Mouse (Mus musculus): ENCODE measurements at regions not wholly inside any gene's neighbourhood (a gene's known extent, or its start where the extent isn't known, plus 50 kb on each side); places are given as distances from the start of the nearest gene placed in this dataset.

DNA sequence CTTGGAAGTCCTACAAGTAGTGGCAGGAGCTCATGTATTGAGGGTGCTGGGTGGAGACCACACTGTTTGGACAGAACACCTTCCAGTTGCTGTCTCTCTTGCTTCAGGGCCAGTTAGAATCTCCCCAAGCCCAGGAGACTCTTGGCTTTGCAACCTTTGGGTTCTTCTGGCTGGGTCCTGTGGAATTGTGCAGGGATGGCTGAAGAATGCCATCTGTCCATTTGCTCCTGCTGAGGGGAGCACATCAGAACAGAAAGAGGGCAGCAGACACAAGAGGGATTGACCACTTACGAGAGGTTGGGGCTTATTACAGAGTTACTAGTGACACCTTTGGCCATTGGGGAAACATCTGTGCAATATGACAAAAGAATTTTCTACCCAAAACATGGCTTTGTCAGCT lies 145.1 kb downstream of the Rps24 start:
- DNase-seq (ENCODE audit: low spot score): no peak

- no peak for DNase-seq (ENCODE audit: low spot score)
Observed at GRCm38 (mm10) chr14:24641853-24642252, 154.9 kb downstream of the Rps24 start.

DNA sequence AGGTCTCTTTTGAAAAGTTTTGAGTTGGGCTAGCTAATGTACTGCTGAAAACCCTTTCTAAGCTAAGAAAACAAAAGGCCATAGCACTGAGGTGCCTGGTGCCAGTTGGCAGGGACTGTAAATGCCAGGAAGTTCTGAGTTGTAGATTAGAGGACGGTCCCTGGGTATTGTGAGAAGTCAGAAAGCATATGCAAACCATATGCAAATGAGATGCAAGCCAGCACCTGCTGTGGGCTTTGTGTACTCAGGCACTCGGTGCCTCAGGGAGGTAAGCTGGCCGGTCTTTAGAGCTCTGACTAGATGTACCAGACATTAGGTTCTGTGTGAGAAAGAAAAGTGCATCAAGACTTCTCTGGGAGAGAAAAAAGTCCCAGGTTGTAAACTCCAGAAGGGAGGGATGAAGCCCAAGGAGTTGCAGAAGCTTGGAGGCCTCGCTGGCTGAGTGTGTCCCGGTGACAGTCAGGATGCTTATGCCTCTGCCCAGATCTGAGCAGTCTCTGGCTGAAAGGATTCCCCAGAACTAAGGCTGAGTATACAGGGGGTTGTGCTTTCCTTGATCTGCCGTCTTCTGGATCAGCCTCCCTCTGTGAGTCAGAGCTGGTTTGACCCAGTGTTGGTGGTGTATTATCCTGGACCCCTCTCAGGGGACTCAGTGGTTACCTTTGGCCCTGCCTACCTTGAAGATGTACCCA lies 157.3 kb downstream of the Rps24 start:
- no peak for DNase-seq (ENCODE audit: low spot score)

GRCm38 (mm10) chr14:24646239-24646848 lies 159.4 kb downstream of the Rps24 start:
- no peak for DNase-seq (ENCODE audit: low spot score)

DNA sequence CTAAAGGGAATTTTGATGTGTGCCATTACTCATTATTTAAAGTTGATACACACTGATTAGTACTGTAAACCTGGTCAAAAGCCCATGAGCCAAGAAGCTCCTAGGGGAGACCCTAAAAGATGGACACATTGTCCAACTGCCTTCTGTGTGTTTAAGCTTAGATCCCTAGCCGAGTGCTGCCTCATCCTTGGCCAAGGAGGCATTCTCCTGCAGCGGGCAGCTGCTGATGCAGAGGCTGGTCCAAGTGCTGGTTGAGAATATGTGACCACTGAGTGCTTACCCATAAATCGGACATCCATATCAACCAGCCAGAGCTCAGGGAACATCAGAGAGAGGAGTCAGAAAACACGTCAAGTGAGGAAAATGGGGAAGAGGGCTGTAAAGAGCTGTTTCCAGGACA lies 160.8 kb downstream of the Rps24 start:
- no peak for DNase-seq (ENCODE audit: low spot score)

DNA sequence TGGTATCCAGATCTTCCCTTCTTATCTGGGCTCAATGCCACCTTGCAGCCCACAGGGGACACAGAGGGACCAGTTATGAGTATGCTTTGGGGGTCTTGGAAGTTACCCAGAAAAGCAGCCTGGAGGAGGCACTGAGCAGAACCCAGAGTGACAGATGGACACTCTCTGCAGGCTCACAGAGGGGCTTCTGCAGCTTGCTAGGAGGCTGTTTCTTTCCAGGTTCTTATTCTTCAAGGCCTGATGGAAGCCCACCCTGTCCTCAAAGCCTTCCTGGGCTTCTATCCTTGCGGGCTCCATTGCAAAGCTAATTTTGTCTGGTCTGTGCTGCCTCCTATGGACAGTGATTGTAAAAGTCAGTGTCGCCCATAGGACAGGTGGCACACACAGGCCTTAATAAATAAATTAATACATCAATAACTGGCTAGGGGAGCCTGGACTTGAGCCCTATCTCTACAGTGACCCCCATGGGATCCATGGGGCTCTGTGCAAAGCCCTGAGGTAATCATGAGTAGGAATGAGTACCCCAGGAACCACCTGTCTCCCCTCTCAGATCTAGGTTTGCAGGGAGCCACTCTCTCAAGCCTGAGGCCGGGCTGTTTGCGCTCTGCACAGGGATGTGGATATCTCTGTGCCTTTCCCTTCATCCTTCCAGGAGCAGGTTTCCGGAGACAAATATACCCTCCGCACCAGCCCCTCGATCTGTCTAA lies 163.4 kb downstream of the Rps24 start:
- DNase-seq (ENCODE audit: low spot score): no peak

DNA sequence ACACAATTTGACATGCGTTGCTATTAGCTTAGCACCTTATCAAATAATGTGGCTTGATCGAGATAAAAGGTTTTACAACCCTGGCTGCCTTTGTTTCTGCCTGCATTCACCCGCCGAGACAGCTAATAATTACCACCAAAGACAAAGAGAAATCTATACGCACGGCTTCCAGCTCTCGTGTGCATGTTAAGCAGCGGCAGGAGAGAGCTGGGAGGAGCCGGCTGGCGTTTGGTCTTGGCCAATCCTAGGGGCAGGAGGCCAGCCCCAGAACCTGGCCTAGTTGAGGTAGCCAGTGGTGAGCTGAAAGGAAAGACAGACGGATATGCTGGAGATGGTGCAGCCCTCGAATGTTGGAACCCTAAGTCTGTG lies 164.0 kb downstream of the Rps24 start:
- DNase-seq (ENCODE audit: low spot score): no peak

GRCm38 (mm10) chr14:24652591-24652990 lies 165.7 kb downstream of the Rps24 start:
- no peak for DNase-seq (ENCODE audit: low spot score)

GRCm38 (mm10) chr14:24655580-24655979 lies 168.7 kb downstream of the Rps24 start:
- DNase-seq (ENCODE audit: low spot score): peak; percentile 26

- DNase-seq (ENCODE audit: low spot score): no peak
Observed at GRCm38 (mm10) chr14:24661797-24662196, 174.9 kb downstream of the Rps24 start.

DNA sequence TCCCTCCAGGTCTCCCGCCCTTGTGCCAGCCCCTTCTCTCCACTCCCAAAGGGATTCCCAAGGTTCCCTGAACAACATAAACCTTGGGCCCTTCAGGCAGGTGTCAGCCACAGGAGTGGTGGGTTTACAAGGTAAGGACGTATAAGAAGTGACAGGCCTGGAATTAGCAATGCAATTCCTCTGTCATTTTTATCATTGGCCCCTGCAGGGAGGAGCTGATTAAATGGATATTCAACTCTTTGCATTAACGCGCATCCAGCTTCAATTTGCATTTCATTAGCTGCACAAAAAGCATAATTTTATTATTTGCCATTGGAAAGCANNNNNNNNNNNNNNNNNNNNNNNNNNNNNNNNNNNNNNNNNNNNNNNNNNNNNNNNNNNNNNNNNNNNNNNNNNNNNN lies 178.3 kb downstream of the Rps24 start:
- no peak for DNase-seq (ENCODE audit: low spot score)
